Mouse (Mus musculus): ENCODE measurements around the gene Mmp7.

The Mmp7 gene

DNA sequence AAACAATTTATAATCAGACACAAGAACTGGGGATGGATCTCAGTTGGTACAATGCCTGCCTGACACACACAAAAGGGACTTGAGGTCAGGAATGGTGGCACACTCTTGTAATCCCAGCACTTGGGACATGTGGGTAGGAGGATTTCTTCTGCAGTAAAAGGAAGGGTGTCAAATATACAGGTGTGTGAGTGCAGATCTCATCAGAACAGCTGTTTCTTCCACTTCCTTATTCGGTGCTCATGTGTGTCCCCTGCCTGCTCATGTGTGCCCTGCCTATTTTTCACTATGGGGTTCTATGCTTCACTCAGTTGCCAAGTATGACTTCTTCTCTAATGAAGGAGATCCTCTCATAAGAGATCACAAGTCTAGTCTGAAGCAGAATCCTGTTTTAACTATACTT is 50.8 kb downstream of the Mmp7 start:
- in situ Hi-C loops (cut with MboI, MseI) = no loop called here

DNA sequence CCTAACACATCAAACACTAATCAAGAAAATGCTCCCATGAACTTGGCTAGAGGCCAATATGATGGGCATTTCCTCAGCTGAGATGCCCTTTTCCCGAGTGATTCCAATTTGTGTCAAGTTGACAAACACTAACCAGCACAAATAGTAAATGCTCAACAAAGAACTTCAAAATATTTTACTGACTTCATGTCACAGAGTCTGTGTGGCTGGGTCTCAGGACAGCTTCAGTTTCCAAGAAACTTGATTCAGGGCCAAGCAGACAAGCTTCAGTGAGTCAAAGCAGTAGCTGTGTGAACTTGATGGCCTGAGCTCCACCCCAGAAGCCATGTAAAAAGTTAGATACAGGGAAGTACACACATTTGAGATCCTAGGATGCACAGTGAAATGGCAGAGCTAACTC is 52.3 kb downstream of the Mmp7 start:
- in situ Hi-C loops (cut with MboI, MseI) = no loop called here

- in situ Hi-C loops (cut with MboI, MseI) = no loop called here
Observed at GRCm38 (mm10) chr9:7748881-7749280, 57.0 kb downstream of the Mmp7 start.
